Mouse (Mus musculus): ENCODE results near the gene Pnpla1.

DNA sequence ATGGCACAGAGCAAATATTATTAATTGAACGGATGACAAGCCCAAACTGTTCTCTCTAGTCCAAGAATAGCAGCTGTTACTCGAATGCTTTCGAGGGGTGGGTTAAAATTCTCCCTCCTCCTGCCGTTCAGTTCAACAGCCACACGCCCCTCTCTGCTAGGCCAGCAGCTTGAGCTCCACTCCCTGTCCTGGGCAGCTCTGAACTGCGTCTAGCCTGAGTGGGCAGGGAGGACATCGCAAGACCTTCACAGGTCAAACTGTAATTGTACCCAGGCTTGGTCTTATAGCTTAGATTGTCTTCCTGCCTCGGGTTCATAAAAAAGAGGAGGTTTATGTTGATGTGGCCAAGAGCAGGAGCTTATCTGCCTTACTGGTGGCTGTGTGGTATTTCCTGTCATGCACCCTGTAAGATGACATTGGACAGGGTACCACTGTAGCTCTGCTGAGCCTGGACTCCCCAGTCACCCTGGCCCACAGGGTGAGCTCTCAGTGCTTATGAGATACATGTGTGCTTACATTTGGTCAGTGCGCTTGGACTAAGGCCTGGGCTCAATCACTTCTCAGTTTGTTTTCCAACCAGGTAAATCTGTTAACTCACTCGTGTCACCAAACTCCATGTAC is 42.7 kb upstream of the Pnpla1 start:
- TF ChIP-seq CTCF (IDR thresholded peaks at IDR 0.05; ENCODE audit: borderline replicate concordance, extremely low read depth, insufficient read depth, insufficient read length) = no peak
- TF ChIP-seq POLR2A (IDR thresholded peaks at IDR 0.05; ENCODE audit: borderline replicate concordance, extremely low read depth, insufficient read depth, insufficient read length, poor library complexity, severe bottlenecking) = no peak

All from brain, embryonic 14.5 days (tissue).